Mouse (Mus musculus) layer of hippocampus, adult 6 months (tissue): ENCODE data around the gene Bpifb1. TPM values are rescaled to one million over a fixed set of nuclear protein-coding genes. Genes with fewer than 3 reads are reported as not detected.

Experiments used
- long read RNA-seq, 2 experiments: library from polyadenylated mRNA; unstranded; transcript quantifications; one replicate each; pipeline ENCODE4 v2.0.0; 2019 to 2020
- polyA plus RNA-seq: library from polyadenylated mRNA; unstranded; fragments of <200 nt; fragmentation: Nextera tagmentation; gene quantifications from 2 replicates; pipeline ENCODE4 v1.2.3, GENCODE M21; 2021

The Bpifb1 gene
- polyA plus RNA-seq, result 0.19 and 0.25 TPM in 2 replicates
- long read RNA-seq, experiment 1, result 0 reads
- long read RNA-seq, experiment 2, partial matches to known transcripts, result 1 of 2 reads
- long read RNA-seq, experiment 2, other reads (novel, unspliced or antisense), result 1 of 2 reads

DNA sequence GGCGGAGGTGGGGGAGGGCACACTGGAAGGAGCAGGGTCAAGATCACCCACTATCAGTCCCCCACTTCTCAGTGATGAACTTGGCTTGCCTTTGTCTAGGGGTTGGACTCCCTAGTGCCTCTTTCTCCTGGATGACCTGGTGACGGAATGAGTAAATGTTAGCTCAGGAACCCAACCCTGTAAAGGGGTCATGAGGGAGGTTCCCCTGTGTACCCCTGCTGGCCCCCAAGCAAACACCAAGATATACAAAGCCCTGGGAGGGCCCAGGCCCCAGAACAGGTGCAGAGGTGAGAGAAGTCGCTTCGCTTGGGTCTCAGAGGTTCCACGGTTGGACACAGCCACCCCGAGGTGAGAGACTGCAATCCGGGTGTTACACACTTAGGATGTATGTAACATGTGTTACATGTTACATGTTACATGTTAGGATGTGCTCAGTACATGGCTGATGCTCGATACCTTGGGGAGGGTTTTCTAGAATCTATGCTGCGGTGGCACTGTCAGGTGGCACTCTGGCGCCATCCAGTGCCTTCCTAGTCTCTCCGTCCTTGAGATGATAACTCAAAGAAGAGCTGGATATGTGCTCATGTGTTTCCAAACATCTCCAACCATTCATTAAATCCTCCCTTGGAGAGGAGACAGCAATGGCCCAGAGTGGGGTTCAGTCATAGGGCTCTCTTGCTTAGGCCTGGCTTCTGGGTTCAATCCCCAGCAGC lies at the start of gene Bpifb1:
TSS of gene Bpifb1 (plus strand) at position 273 of the 713 bp plus-strand sequence.

DNA sequence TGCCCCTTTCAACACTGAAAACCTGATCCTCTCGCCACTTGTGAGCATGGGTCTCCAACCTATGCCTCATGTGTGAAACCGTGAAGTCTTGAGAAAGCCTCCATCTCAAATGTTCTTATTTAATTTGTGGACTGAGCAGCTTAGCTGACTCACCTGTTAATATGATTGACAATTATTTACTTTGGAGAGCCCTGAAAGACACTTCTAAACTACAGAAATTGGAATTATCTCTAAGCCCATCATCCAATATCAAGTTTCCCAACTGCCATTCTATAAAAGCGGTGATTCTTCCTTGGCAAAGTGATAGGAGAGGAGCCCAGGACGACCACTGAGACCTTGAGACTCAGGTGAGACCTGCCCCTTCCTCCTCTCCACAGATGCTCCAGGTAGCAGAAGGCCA lies 48.0 kb upstream of the Bpifb1 start, which contains the start of gene Bpifa1:
TSS of gene Bpifa1 (plus strand) at position 301 of the 400 bp plus-strand sequence.

GRCm38 (mm10) chr2:154162307-154162706 lies 28.3 kb upstream of the Bpifb1 start, which contains the start of gene Bpifa5:
TSS of gene Bpifa5 (plus strand) at chr2:154162607.

DNA sequence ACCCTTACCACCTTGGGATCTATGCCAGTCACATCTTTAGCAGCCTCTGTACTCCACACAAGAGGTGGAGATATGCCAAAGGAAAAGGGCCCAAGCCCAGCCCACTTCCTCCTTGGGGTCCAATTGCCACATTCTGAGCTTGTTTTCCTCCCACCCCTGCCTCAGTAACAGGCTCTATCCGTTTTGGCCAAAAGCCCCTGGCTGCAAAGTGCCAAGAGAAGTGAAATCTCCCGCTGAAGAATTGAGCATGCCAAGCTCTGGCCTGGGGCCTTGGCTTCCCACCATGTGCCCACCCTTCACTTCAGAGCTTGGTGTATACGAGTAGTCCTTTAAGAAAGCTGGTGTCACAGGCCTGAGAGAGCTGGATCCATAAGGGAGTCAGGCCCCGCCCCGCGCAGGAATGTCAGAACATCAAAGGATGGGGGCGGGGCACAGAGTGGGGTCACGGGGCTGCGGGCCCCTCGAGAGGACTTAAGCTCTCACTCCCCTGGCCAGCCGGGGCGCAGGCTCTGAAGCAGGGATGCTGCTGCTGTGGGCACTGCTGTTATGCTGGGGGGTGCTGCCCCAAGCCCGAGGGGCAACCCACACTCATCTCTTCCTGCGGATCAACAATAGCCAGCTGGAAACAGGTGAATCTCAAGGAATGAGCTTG lies 32.8 kb downstream of the Bpifb1 start, which contains the start of gene Bpifb5:
TSS of gene Bpifb5 (plus strand) at position 478 of the 652 bp plus-strand sequence.

DNA sequence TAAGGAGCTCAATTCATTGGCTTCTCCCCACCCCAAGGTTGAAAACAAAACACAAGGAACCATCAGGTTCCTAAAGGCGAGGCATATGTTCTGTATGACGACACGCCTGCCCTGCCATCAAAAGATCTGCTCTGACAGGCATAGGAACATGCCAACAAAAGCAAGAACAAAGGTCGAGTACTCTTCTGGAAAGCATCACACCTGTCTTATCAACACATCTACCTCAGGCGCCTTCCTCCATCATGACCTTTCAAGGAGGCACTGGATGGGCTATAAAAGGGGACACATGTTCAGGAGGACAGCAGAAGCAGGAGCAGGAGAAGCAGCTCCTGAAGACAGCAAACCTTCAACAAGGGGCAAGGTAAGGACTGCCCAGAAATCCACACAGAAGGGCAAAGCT lies 66.9 kb downstream of the Bpifb1 start, which contains the start of gene Bpifb9a:
TSS of gene Bpifb9a (plus strand) at position 301 of the 400 bp plus-strand sequence.

Other genes with a start within 250 kb of the Bpifb1 start
- gene Bpifa6, start 215.9 kb upstream of the Bpifb1 start, polyA plus RNA-seq, result not detected in 2 replicates
- not detected in 2 replicates for gene Bpifa2, start 182.6 kb upstream of the Bpifb1 start, polyA plus RNA-seq
- gene Bpifa3, start 60.5 kb upstream of the Bpifb1 start, polyA plus RNA-seq, result not detected in 2 replicates
- gene Bpifa1, start 47.9 kb upstream of the Bpifb1 start, polyA plus RNA-seq, result 0.13 TPM in 1 of 2 replicates, not detected in the other
- 0.13 TPM in 1 of 2 replicates, not detected in the other for gene Bpifa5, start 28.2 kb upstream of the Bpifb1 start, polyA plus RNA-seq
- 0.09 TPM in 1 of 2 replicates, not detected in the other for gene Bpifb5, start 32.9 kb downstream of the Bpifb1 start, polyA plus RNA-seq
- not detected in 2 replicates for gene Bpifb9a, start 67.0 kb downstream of the Bpifb1 start, polyA plus RNA-seq
- gene Bpifb9b, start 116.4 kb downstream of the Bpifb1 start, polyA plus RNA-seq, result not detected in 2 replicates
- gene Cdk5rap1, start 182.2 kb downstream of the Bpifb1 start, polyA plus RNA-seq, result 7.7 and 8.4 TPM in 2 replicates
- gene Snta1, start 217.3 kb downstream of the Bpifb1 start, polyA plus RNA-seq, result 14.7 and 15.8 TPM in 2 replicates
- 33.8 and 49.0 TPM in 2 replicates for gene Cbfa2t2, start 245.7 kb downstream of the Bpifb1 start, polyA plus RNA-seq